Mouse (Mus musculus): ENCODE results near the gene Ube3c.

Ube3c gene

GRCm38 (mm10) chr5:29672551-29672950 is 103.5 kb downstream of the Ube3c start:
- no peak for DNase-seq (ENCODE audit: low read depth, low spot score)

- DNase-seq (ENCODE audit: low read depth, low spot score), result no peak
Observed at GRCm38 (mm10) chr5:29674305-29674704, 105.3 kb downstream of the Ube3c start.

GRCm38 (mm10) chr5:29676445-29676844 is 107.4 kb downstream of the Ube3c start:
- no peak for DNase-seq (ENCODE audit: low read depth, low spot score)

- no peak for DNase-seq (ENCODE audit: low read depth, low spot score)
Observed at GRCm38 (mm10) chr5:29685085-29685484, 116.0 kb downstream of the Ube3c start.

GRCm38 (mm10) chr5:29687671-29688070 is 118.6 kb downstream of the Ube3c start:
- DNase-seq (ENCODE audit: low read depth, low spot score), result peak; percentile 3

GRCm38 (mm10) chr5:29688352-29688751 is 119.3 kb downstream of the Ube3c start:
- no peak for DNase-seq (ENCODE audit: low read depth, low spot score)

GRCm38 (mm10) chr5:29698493-29698892 is 129.5 kb downstream of the Ube3c start:
- DNase-seq (ENCODE audit: low read depth, low spot score), result no peak

- DNase-seq (ENCODE audit: low read depth, low spot score), result no peak
Observed at GRCm38 (mm10) chr5:29699520-29700202, 130.6 kb downstream of the Ube3c start.

GRCm38 (mm10) chr5:29707241-29707640 is 138.2 kb downstream of the Ube3c start:
- no peak for DNase-seq (ENCODE audit: low read depth, low spot score)

- no peak for DNase-seq (ENCODE audit: low read depth, low spot score)
Observed at GRCm38 (mm10) chr5:29708258-29708657, 139.2 kb downstream of the Ube3c start.

GRCm38 (mm10) chr5:29711631-29712030 is 142.6 kb downstream of the Ube3c start:
- no peak for DNase-seq (ENCODE audit: low read depth, low spot score)

GRCm38 (mm10) chr5:29712906-29713305 is 143.9 kb downstream of the Ube3c start:
- DNase-seq (ENCODE audit: low read depth, low spot score), result no peak

GRCm38 (mm10) chr5:29721159-29721558 is 152.1 kb downstream of the Ube3c start:
- DNase-seq (ENCODE audit: low read depth, low spot score), result no peak

GRCm38 (mm10) chr5:29725369-29725768 is 156.3 kb downstream of the Ube3c start:
- no peak for DNase-seq (ENCODE audit: low read depth, low spot score)
